Mouse (Mus musculus): ENCODE measurements around the gene Sipa1l1.
A peak's percentile ranks its signal among the peaks of the same experiment; 100 is the strongest.

The Sipa1l1 gene

GRCm38 (mm10) chr12:82208611-82209010, 39.5 kb downstream of the Sipa1l1 start:
- no peak for DNase-seq (ENCODE audit: low spot score)

- no peak for DNase-seq (ENCODE audit: low spot score)
Measured at GRCm38 (mm10) chr12:82209753-82210152, 40.6 kb downstream of the Sipa1l1 start.

GRCm38 (mm10) chr12:82213056-82213455, 43.9 kb downstream of the Sipa1l1 start:
- DNase-seq (ENCODE audit: low spot score) = no peak

- DNase-seq (ENCODE audit: low spot score) = peak; percentile 40
Measured at GRCm38 (mm10) chr12:82214916-82215315, 45.8 kb downstream of the Sipa1l1 start.

- no peak for DNase-seq (ENCODE audit: low spot score)
Measured at GRCm38 (mm10) chr12:82216801-82217553, 47.9 kb downstream of the Sipa1l1 start.

GRCm38 (mm10) chr12:82218201-82218600, 49.1 kb downstream of the Sipa1l1 start:
- DNase-seq (ENCODE audit: low spot score) = no peak

GRCm38 (mm10) chr12:82220367-82221089, 51.4 kb downstream of the Sipa1l1 start:
- no peak for DNase-seq (ENCODE audit: low spot score)

GRCm38 (mm10) chr12:82223126-82223815, 54.2 kb downstream of the Sipa1l1 start:
- DNase-seq (ENCODE audit: low spot score) = no peak

GRCm38 (mm10) chr12:82224848-82225247, 55.7 kb downstream of the Sipa1l1 start:
- DNase-seq (ENCODE audit: low spot score) = no peak

- DNase-seq (ENCODE audit: low spot score) = no peak
Measured at GRCm38 (mm10) chr12:82225278-82225677, 56.2 kb downstream of the Sipa1l1 start.

GRCm38 (mm10) chr12:82225751-82226228, 56.7 kb downstream of the Sipa1l1 start:
- DNase-seq (ENCODE audit: low spot score) = no peak

- DNase-seq (ENCODE audit: low spot score) = peak; percentile 21
Measured at GRCm38 (mm10) chr12:82226311-82227066, 57.4 kb downstream of the Sipa1l1 start.

GRCm38 (mm10) chr12:82230127-82230526, 61.0 kb downstream of the Sipa1l1 start:
- no peak for DNase-seq (ENCODE audit: low spot score)

- no peak for DNase-seq (ENCODE audit: low spot score)
Measured at GRCm38 (mm10) chr12:82231191-82231590, 62.1 kb downstream of the Sipa1l1 start.

GRCm38 (mm10) chr12:82233177-82233576, 64.1 kb downstream of the Sipa1l1 start:
- DNase-seq (ENCODE audit: low spot score) = no peak

- peak; percentile 50 for DNase-seq (ENCODE audit: low spot score)
Measured at GRCm38 (mm10) chr12:82234463-82235223, 65.5 kb downstream of the Sipa1l1 start.

GRCm38 (mm10) chr12:82237095-82237494, 68.0 kb downstream of the Sipa1l1 start:
- DNase-seq (ENCODE audit: low spot score) = no peak

GRCm38 (mm10) chr12:82237946-82238345, 68.8 kb downstream of the Sipa1l1 start:
- no peak for DNase-seq (ENCODE audit: low spot score)

- no peak for DNase-seq (ENCODE audit: low spot score)
Measured at GRCm38 (mm10) chr12:82240674-82241073, 71.6 kb downstream of the Sipa1l1 start.

- no peak for DNase-seq (ENCODE audit: low spot score)
Measured at GRCm38 (mm10) chr12:82245219-82245618, 76.1 kb downstream of the Sipa1l1 start.

GRCm38 (mm10) chr12:82246422-82246821, 77.3 kb downstream of the Sipa1l1 start:
- no peak for DNase-seq (ENCODE audit: low spot score)

Data from embryo, embryonic 10 days (tissue).